Mouse (Mus musculus): ENCODE measurements around the gene Atp6v1a. TPM values are rescaled to one million over a fixed set of nuclear protein-coding genes. Genes with fewer than 3 reads are reported as not detected.

Atp6v1a gene
- polyA plus RNA-seq, 1 experiment from 2014 or later: 54.9 TPM

GRCm38 (mm10) chr16:44101181-44101710 lies 38.3 kb downstream of the Atp6v1a start:
- H3K36me3 ChIP-seq (ENCODE audit: control insufficient read depth, insufficient read depth, low read length): peaks cover 80% of the 10 kb centered on the region
- H3K4me1 ChIP-seq (ENCODE audit: control insufficient read depth in 2 of 2, insufficient read depth in 2 of 2, low read length in 2 of 2): no peaks in the 10 kb centered on the region
- H3K4me3 ChIP-seq (ENCODE audit: control insufficient read depth in 1 of 2, insufficient read depth in 1 of 2, low read depth in 1 of 2, low read length in 2 of 2): no peak overlapping the region
- ATAC-seq (ENCODE audit: insufficient number of reproducible peaks, insufficient read depth, low FRiP score, low read depth): no peak
- no peak overlapping the region for H3K27ac ChIP-seq (replicated peaks in 1 of 2; ENCODE audit: control insufficient read depth in 1 of 2, insufficient read depth in 1 of 2, low read depth in 2 of 2, low read length in 2 of 2)
- H3K9ac ChIP-seq (ENCODE audit: low read length): no peak overlapping the region
- H3K4me2 ChIP-seq (ENCODE audit: low read length): no peak overlapping the region
- H3K9me3 ChIP-seq (ENCODE audit: control insufficient read depth, low read length): no peaks in the 10 kb centered on the region
- H3K27me3 ChIP-seq (ENCODE audit: control insufficient read depth, insufficient read depth, low read length): no peaks in the 10 kb centered on the region
- 89% methylated on average over 12 of the region's 12 CpGs for WGBS

GRCm38 (mm10) chr16:44099377-44099776 lies 40.1 kb downstream of the Atp6v1a start:
- Histone ChIP-seq H3K4me1 (ENCODE audit: control insufficient read depth in 2 of 2, insufficient read depth in 2 of 2, low read length in 2 of 2) (no peaks in the 10 kb centered on the region), H3K27me3 (ENCODE audit: control insufficient read depth, insufficient read depth, low read length) (no peaks in the 10 kb centered on the region), H3K4me3 (ENCODE audit: control insufficient read depth in 1 of 2, insufficient read depth in 1 of 2, low read depth in 1 of 2, low read length in 2 of 2) (no peak overlapping the region), H3K9me3 (ENCODE audit: control insufficient read depth, low read length) (no peaks in the 10 kb centered on the region), H3K27ac (replicated peaks in 1 of 2; ENCODE audit: control insufficient read depth in 1 of 2, insufficient read depth in 1 of 2, low read depth in 2 of 2, low read length in 2 of 2) (no peak overlapping the region), H3K36me3 (ENCODE audit: control insufficient read depth, insufficient read depth, low read length) (peaks cover 88% of the 10 kb centered on the region), H3K9ac (ENCODE audit: low read length) (no peak overlapping the region), H3K4me2 (ENCODE audit: low read length) (no peak overlapping the region)
- WGBS: 93% methylated on average over 7 of the region's 7 CpGs
- no peak for ATAC-seq (ENCODE audit: insufficient number of reproducible peaks, insufficient read depth, low FRiP score, low read depth)

DNA sequence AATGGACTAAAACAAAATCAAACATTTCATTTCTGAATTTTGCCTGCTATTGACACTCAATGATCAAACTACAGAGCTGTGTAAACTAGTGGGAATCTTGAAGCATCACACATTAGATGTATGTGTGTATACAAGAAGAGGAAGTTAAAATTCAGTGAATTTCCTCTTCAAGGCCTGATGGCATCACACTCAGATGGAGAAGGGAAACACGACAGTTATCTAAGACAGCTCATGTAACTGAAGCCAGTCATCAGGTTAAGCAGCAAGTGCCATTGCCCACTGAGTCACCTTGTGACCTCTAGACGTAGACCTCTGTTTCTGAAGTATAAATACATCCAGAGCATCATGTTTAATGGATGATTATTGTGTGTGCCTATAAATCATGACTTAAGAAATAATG lies 51.9 kb downstream of the Atp6v1a start:
- Histone ChIP-seq H3K9me3 (ENCODE audit: control insufficient read depth, low read length) (no peaks in the 10 kb centered on the region), H3K36me3 (ENCODE audit: control insufficient read depth, insufficient read depth, low read length) (peaks cover 75% of the 10 kb centered on the region)

DNA sequence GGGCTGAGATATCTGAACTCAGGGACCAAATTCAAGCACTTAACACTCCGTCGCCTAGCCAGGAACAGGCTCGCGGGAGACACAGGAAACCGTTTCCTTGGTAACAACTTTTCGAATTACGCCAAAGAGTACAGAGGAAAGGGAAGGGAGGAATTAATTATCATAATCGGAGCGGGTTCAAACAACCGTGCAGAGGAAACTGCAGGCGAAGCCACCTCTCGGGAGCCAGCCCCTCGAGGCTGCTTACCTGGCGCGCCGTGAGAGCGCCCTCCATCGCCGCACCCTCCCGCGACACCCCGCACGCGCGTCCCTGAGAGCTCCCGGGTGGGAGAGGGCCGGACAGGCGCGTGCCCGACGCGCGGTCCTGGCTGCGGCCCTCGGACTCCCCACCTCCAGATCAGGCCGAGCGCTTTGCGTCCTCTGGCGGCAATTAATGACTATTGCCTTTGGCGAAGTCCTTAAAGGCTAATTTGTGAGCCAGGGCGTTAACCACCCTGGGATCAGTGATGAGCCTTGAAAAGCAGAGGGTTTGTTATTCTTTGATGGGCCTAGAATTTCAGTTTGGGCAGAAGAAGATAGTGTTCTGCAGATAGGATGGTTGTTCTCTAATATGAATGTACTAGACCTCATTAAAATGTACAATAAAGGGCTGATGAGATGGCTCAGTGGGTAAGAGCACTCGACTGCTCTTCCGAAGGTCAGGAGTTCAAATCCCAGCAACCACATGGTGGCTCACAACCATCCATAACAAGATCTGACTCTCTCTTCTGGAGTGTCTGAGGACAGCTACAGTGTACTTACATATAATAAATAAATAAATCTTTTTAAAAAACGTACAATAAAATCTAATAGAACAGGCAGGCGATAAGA lies 76.2 kb downstream of the Atp6v1a start, which contains the start of gene Gramd1c:
Gene Gramd1c, minus strand, starts transcription at position 321 of the 870 bp plus-strand sequence.
- Histone ChIP-seq H3K27ac (replicated peaks in 1 of 2; ENCODE audit: control insufficient read depth in 1 of 2, insufficient read depth in 1 of 2, low read depth in 2 of 2, low read length in 2 of 2) (peak within 1 kb of the TSS in 1 of 2 experiments; percentile 52; a peak in 1 of 4 replicates), H3K4me2 (ENCODE audit: low read length) (peak within 1 kb of the TSS; percentile 71), H3K9ac (ENCODE audit: low read length) (peak within 1 kb of the TSS; percentile 78), H3K4me3 (ENCODE audit: control insufficient read depth in 1 of 2, insufficient read depth in 1 of 2, low read depth in 1 of 2, low read length in 2 of 2) (peak within 1 kb of the TSS; percentile 56 to 67), H3K27me3 (ENCODE audit: control insufficient read depth, insufficient read depth, low read length) (no peaks in the 10 kb centered on the region), H3K4me1 (ENCODE audit: control insufficient read depth in 2 of 2, insufficient read depth in 2 of 2, low read length in 2 of 2) (no peaks in the 10 kb centered on the region), H3K36me3 (ENCODE audit: control insufficient read depth, insufficient read depth, low read length) (no peaks in the 10 kb centered on the region), H3K9me3 (ENCODE audit: control insufficient read depth, low read length) (no peaks in the 10 kb centered on the region)
- 6% methylated on average over 45 of the region's 45 CpGs for WGBS
- peak; percentile 71 for ATAC-seq (ENCODE audit: insufficient number of reproducible peaks, insufficient read depth, low FRiP score, low read depth)

More for the DNA sequence above, 51.9 kb downstream of the Atp6v1a start:
- Histone ChIP-seq H3K4me2 (ENCODE audit: low read length) (no peak overlapping the region), H3K4me1 (ENCODE audit: control insufficient read depth in 2 of 2, insufficient read depth in 2 of 2, low read length in 2 of 2) (no peaks in the 10 kb centered on the region), H3K9ac (ENCODE audit: low read length) (no peak overlapping the region), H3K27me3 (ENCODE audit: control insufficient read depth, insufficient read depth, low read length) (no peaks in the 10 kb centered on the region), H3K27ac (replicated peaks in 1 of 2; ENCODE audit: control insufficient read depth in 1 of 2, insufficient read depth in 1 of 2, low read depth in 2 of 2, low read length in 2 of 2) (no peak overlapping the region), H3K4me3 (ENCODE audit: control insufficient read depth in 1 of 2, insufficient read depth in 1 of 2, low read depth in 1 of 2, low read length in 2 of 2) (no peak overlapping the region)
- 63% methylated on average over 2 of the region's 2 CpGs for WGBS
- ATAC-seq (ENCODE audit: insufficient number of reproducible peaks, insufficient read depth, low FRiP score, low read depth): no peak

DNA sequence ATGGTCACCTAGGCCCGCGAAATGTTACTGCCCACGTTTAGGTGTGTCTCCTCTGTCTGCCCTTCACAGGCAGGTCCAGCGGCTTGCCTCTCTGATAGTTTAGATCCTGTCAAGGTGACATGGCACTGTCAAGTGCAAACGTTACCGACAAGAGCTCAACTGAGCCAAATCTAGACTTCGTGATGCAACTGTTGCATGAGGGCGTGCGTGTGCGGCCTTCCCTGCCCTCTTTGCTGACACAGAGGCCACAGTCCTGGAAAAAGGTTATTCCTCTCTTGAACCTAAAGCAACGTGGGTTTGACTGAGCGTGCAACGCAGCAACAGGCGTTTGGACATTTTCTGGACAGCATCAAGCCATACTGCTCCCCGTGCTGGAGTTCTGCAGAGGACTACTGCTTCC lies 78.2 kb downstream of the Atp6v1a start:
- H3K36me3 ChIP-seq (ENCODE audit: control insufficient read depth, insufficient read depth, low read length): no peaks in the 10 kb centered on the region
- H3K4me3 ChIP-seq (ENCODE audit: control insufficient read depth in 1 of 2, insufficient read depth in 1 of 2, low read depth in 1 of 2, low read length in 2 of 2): no peak overlapping the region
- no peaks in the 10 kb centered on the region for H3K4me1 ChIP-seq (ENCODE audit: control insufficient read depth in 2 of 2, insufficient read depth in 2 of 2, low read length in 2 of 2)
- no peak; the same call in 1 of the 2 replicates for ATAC-seq (ENCODE audit: insufficient number of reproducible peaks, insufficient read depth, low FRiP score, low read depth)
- H3K9me3 ChIP-seq (ENCODE audit: control insufficient read depth, low read length): no peaks in the 10 kb centered on the region
- no peak overlapping the region for H3K9ac ChIP-seq (ENCODE audit: low read length)
- no peak overlapping the region for H3K27ac ChIP-seq (replicated peaks in 1 of 2; ENCODE audit: control insufficient read depth in 1 of 2, insufficient read depth in 1 of 2, low read depth in 2 of 2, low read length in 2 of 2)
- no peak overlapping the region for H3K4me2 ChIP-seq (ENCODE audit: low read length)
- 74% methylated on average over 15 of the region's 15 CpGs for WGBS
- no peaks in the 10 kb centered on the region for H3K27me3 ChIP-seq (ENCODE audit: control insufficient read depth, insufficient read depth, low read length)

GRCm38 (mm10) chr16:44060604-44061286 lies 78.8 kb downstream of the Atp6v1a start:
- H3K4me2 ChIP-seq (ENCODE audit: low read length): no peak overlapping the region
- H3K36me3 ChIP-seq (ENCODE audit: control insufficient read depth, insufficient read depth, low read length): no peaks in the 10 kb centered on the region
- no peak overlapping the region for H3K27ac ChIP-seq (replicated peaks in 1 of 2; ENCODE audit: control insufficient read depth in 1 of 2, insufficient read depth in 1 of 2, low read depth in 2 of 2, low read length in 2 of 2)
- no peaks in the 10 kb centered on the region for H3K27me3 ChIP-seq (ENCODE audit: control insufficient read depth, insufficient read depth, low read length)
- H3K4me3 ChIP-seq (ENCODE audit: control insufficient read depth in 1 of 2, insufficient read depth in 1 of 2, low read depth in 1 of 2, low read length in 2 of 2): no peak overlapping the region
- H3K4me1 ChIP-seq (ENCODE audit: control insufficient read depth in 2 of 2, insufficient read depth in 2 of 2, low read length in 2 of 2): no peaks in the 10 kb centered on the region
- no peak for ATAC-seq (ENCODE audit: insufficient number of reproducible peaks, insufficient read depth, low FRiP score, low read depth)
- H3K9me3 ChIP-seq (ENCODE audit: control insufficient read depth, low read length): no peaks in the 10 kb centered on the region
- no peak overlapping the region for H3K9ac ChIP-seq (ENCODE audit: low read length)
- WGBS: 90% methylated on average over 18 of the region's 18 CpGs

GRCm38 (mm10) chr16:44058745-44059144 lies 80.8 kb downstream of the Atp6v1a start:
- ATAC-seq (ENCODE audit: insufficient number of reproducible peaks, insufficient read depth, low FRiP score, low read depth): no peak
- H3K27me3 ChIP-seq (ENCODE audit: control insufficient read depth, insufficient read depth, low read length): no peaks in the 10 kb centered on the region

More at GRCm38 (mm10) chr16:44058745-44059144, 80.8 kb downstream of the Atp6v1a start:
- Histone ChIP-seq H3K27ac (replicated peaks in 1 of 2; ENCODE audit: control insufficient read depth in 1 of 2, insufficient read depth in 1 of 2, low read depth in 2 of 2, low read length in 2 of 2) (no peak overlapping the region), H3K4me2 (ENCODE audit: low read length) (no peak overlapping the region), H3K9me3 (ENCODE audit: control insufficient read depth, low read length) (no peaks in the 10 kb centered on the region), H3K9ac (ENCODE audit: low read length) (no peak overlapping the region), H3K4me1 (ENCODE audit: control insufficient read depth in 2 of 2, insufficient read depth in 2 of 2, low read length in 2 of 2) (no peaks in the 10 kb centered on the region), H3K4me3 (ENCODE audit: control insufficient read depth in 1 of 2, insufficient read depth in 1 of 2, low read depth in 1 of 2, low read length in 2 of 2) (no peak overlapping the region), H3K36me3 (ENCODE audit: control insufficient read depth, insufficient read depth, low read length) (no peaks in the 10 kb centered on the region)
- 18% methylated on average over 10 of the region's 10 CpGs for WGBS
